Mouse (Mus musculus) hematopoietic stem cell, adult 5-6 weeks (primary cell): Measurements from ENCODE around the gene Pam. TPM values are rescaled to one million over a fixed set of nuclear protein-coding genes. Genes with fewer than 3 reads are reported as not detected.
"Not testable (repeated sequence)": the region's sequence is repeated elsewhere in the genome, so short reads cannot be mapped to it uniquely, and the experiment has no call there.

Source experiments
- ATAC-seq, 2 experiments: fragments of 125-278 bp in 1 of 2; replicated peaks in 1 of 2; 2 replicates each; pipeline ENCODE4 v1.8.0; 2016 to 2017; ENCODE audit warnings: inconsistent platforms in 2 of 2, mild to moderate bottlenecking in 2 of 2, moderate number of reproducible peaks in 2 of 2, low read depth in 1 of 2, moderate TSS enrichment in 1 of 2; ENCODE audit not compliant: low FRiP score in 2 of 2, poor library complexity in 2 of 2, severe bottlenecking in 2 of 2, insufficient read depth in 1 of 2, low TSS enrichment in 1 of 2
- total RNA-seq: library from RNA; stranded (forward); fragments of 172-1452, 232-1000 nt; gene quantifications from 2 replicates; pipeline ENCODE4 v1.2.3, GENCODE M21; 2017

Gene Pam
- total RNA-seq, 1 experiment from 2014 or later: 45.2 TPM

DNA sequence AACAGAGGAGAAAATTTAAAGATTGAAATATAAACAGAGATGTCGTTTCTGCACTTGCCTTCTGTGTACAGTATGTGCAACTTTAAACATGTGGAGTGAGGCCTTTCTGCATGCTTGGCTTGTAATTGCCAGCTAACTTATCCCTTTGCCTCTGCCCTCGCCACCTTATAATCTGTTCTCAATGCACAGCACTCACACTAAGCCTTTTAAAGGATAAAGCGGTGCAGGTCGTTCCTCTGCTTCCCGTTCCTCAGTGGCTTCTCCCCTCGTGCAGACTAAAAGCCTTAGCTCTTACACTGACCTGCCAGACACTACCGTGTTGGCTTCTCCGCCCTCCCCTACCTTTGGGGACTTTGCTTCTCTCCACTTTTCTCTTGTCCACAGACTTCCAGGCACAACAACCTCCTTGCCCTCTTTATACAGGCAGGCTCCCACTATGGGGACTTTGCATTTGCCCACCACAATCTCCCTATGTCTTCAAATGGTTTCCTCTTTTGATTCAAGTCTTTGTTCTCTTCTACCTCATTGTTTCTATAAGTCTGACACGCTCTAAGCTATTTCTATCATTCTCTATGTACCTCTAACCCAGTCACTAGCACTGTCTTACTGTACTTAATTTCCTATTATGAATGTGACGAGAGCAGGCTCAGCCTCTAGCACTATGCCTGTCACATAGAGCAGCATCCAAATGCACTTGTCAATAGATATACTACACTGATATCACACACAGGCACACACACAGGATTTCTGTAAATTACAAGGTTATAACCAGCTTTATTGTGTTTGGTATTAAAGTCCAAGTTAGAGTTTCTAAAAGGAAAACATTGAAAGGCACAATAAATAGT is 79.2 kb downstream of the Pam start:
- no peak for ATAC-seq

DNA sequence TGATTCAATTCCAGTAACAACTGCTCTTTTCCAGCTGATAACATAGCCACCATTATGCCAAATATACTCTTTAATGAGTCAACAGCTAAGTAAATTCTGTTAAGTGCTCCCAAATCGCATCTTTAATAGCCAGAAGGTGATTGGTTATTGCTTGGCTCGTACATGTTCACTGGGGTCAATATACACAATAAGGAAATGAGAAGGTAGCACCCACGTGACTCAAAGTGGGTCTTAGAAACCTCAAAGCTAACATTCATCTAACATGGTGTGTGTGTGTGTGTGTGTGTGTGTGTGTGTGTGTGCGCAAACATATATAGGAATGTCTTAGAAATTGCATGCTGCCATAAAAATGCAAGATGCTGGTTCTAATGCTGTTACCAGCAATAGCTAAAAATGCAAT is 79.9 kb downstream of the Pam start:
- ATAC-seq: no peak

DNA sequence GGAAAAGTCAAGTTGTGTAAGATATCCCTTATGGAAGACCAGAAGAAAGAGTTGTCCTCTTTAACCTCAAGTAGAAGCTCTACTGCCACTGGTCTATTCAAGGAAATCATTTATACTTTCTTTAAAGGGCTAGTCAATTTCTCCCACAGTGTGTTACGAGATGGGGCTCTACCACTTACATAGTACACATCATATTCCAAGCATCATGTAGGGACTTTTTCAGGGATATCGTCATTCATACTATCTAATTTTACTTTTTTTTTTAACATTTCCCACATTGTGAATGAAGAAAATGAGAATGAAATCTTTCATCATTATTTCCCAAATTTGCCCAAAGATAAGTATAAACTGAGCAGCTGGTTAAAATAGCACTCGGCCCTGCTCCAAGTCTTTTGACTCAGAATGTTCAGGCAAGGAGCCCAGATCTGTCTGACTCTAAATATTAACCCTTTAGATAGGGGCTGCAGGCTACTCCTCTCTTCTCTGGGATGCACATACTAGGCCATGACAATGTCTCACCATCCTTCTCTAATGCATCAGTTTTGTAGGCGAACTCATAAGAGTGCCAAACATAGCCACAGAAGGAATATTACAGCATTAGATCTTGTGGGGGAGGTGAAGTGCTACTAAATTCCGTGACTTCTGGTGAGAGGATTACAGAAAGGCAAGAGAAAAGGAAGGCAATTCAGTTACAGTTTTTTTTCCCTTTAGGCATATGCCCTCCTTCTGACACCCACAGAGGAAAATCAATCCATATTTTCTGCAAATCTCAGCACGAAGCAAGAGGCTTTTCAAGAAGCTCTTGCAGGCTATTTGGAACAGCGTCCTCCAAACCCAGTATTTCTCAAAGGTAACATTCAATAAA is 92.7 kb downstream of the Pam start:
- ATAC-seq: no peak

DNA sequence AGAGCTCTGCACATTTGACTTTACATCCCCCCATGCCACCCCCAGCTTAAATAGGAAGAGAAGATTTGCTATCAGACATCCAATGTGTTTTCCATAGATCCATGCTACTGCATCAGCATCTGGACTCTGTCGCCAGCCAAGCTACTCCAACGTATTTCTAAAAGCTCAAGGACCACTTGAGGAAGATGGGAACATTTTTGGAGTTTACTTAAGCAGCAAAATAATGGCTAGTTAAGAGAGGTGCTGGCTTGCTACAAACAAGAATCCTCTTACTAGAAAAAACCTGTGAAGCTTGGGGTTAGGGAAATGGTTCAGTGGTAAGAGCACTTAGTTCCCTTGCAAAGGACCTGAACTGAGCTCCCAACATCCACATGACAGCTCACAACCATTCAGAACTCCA is 96.0 kb downstream of the Pam start:
- ATAC-seq: no peak

DNA sequence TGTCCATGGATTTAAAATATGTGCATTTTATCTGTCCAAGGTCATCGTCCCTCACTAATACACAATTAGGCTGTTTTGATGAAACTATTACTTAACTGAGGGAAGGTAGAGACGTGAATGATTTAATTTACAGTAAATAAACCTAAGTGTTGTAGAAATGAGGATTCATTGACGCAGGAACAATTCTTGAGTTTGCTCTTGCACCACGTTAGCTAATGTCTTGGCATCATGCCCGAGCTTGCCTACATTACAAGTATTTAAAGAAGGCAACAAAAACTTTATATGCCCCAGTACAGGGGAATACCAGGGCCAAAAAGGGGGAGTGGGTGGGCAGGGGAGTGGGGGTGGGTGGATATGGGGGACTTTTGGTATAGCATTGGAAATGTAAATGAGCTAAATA is 96.5 kb downstream of the Pam start:
- ATAC-seq: not testable (repeated sequence)

DNA sequence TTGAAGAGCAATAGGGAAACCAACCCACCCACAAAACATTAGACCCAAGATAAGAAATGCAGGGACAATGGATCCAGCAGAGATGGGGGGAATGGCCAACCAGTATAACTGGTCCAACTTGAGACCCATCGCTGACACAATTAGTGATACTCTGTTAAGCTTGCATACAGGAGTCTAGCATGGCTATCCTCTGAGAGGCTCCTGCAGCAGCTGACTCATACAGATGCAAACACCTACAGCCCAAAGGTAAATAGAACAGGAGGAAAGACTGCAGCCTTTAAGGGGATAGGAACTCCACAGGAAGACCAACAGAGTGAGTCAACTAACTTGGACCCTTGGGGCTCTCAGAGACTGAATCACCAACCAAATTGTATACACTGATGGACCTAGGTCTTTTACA is 98.4 kb downstream of the Pam start:
- no peak for ATAC-seq

DNA sequence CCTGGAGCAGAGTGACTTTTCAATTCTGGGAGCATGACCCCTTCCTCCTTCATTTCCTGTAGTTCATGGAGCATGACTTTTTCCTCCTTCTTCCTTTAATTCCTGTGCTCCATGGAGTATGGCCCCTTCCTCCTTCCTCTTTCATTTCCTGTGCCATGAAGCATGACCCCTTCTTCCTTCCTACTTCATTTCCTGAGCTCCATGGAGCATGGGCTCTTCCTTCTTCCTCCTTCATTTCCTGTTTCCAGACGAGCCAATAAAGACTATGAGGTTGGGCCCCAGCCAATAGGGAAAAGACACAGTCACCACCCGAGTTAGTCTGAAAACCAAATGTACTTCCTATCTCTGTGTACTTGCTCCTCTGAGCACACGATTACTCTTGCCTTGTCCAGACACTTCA is 103.5 kb downstream of the Pam start:
- no peak for ATAC-seq

DNA sequence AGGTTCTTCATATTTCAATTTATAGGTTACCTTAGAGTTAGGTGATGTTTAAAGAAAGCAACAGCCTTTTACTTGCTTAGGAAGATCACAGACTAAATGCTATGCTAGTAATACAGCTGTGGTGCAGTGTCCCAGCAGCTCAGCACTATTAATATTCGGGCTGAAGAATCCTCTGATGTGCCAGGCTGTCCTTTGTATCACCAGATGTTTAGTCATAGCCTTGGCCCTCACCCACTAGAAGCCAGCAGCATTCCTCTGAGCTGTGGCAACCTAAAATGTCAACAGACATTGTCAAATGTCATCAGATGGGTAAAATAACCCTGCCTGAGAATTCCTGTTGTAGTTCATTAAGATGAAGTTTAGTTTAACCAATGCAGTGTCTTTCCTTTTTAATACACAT is 112.3 kb downstream of the Pam start:
- no peak for ATAC-seq

DNA sequence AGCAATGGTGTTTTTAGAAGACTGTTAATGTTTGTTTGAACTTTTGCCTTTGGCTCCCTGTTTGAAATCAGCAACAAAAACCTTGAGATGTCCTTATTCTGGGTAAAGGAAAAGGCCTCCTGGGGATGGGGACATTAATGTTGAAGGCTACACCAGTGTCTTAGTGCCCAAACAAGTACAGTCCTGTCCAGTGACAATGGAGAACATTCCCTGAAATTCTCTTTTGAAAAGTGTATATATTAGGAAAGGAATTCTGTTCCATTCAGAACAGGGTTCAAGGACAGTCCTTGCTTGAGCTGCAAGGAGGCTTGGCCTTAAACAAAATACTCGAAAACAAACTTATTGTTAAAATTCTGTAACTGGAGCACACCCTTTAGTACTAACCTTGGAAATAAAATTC is 116.0 kb downstream of the Pam start:
- ATAC-seq: no peak

DNA sequence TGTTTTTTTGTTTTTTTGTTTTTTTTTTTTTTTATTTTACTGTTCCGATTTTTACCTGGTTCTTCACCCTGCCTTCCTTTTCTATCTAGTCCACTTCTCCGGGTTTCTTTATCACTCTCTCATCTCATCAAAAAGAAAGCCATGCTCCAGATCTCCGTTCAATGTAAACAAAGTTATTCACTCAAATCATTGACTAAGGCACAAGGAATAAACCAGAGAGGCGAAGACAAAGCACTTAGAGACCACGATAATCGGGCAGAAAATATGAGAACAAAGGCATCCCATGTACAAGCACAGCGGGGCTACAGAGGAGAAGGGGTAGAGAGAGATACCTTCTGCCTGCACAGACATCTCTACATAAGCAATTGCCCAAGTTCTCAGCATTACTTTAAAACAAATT is 117.9 kb downstream of the Pam start:
- ATAC-seq: no peak

DNA sequence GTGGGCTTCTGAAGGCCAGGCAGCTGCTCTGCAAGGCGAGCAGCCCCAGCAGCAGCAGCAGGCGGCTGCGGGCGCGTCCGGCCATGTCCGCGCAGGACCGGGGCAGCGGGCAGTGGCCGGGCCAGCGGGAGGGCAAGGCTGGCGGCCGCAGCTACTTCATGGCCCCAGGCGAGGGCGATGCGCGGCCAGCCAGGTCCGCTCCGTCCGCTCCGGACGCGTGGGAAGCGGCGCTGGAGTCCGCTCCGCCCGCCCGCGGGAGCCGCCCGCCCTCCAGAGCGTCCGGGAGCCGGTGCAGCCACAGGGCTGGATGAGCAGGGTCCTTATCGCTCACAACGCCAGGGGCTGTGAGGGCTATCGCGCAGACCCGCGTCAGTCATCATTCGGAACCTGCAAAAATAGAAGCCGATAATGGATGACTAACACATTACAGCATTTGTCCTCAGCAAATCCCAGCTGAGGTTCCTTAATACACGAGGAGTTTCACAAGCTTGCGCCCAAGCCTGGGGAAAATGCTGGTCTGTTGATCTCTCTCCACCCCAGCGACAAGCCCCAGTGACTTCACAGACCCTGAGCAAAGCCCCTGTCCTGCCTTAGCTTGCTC is 118.5 kb downstream of the Pam start:
- peak; percentile 70 to 77 for ATAC-seq

DNA sequence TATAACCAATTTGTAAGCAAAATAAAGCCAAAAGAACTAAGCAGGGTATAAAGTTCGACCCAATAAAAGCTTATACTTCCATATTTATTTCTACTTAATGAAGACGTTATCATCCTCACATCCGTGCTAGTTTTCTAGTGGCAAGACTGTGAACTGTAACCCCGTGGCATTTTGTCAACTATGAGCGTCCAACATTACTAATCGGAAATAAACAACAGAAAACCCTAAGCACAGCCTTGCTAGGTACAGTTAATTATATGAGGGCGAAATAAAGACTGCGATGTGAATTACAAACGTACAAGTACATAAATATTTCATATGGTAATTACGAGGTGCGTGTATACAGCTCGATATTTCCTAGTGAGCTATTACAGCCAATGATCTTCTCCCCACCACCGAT is 119.4 kb downstream of the Pam start:
- no peak for ATAC-seq

DNA sequence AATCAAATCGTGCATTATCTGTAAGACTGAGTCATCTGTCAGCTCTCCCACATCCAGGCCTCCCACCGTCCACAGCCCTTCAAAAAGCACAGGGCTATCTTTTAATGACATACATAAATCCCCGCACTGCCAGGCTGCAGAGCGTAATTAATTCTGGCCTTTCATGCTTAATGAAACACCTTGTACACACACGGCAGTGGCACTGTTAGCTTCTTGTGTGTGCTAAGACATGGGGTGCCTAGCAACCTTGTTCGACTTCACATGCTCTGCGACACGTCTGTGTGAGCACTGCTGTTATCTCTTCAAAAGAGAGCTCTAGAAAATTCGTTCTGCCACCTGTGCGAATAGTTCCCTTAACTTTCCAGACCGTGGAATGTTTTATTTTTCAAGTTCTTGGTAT is 120.5 kb downstream of the Pam start:
- no peak for ATAC-seq

DNA sequence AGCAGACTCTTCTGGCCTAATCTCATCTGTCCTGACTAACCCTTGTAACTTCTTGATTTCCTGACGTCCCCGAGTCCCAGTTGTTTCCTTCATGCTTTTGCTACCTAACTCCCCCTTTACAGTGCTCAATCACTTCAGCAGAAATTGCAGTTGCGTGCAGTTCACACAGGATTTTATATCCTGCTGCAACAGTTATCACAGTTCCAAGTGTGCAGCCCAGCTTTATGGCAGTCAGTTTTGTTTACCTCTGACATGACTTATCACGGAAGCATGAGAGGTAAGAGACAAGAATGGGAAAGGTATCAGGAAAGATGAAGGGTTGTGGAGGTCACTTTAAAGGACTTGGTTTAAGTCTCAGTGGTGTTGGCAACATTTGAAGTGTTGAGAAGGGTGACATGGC is 125.7 kb downstream of the Pam start:
- ATAC-seq: no peak

DNA sequence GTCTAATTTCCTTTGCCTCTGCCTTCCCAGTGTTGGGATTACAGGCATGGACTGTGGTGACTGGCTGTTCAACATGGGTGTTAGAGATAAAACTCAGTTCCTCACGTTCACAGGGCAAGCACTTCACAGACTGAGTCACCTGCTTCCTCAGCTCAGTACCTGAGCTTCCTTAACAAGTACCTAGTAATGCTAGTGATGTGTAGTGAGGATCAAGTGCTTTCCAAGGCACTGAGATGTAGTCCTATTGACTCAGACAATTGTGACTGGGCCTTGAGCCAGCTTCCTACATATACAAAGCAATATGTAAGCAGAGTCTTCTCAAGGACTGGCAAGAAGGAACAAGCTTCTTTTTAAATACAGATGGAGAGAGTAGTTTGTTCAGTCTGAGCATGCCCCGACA is 131.7 kb downstream of the Pam start:
- ATAC-seq: no peak

DNA sequence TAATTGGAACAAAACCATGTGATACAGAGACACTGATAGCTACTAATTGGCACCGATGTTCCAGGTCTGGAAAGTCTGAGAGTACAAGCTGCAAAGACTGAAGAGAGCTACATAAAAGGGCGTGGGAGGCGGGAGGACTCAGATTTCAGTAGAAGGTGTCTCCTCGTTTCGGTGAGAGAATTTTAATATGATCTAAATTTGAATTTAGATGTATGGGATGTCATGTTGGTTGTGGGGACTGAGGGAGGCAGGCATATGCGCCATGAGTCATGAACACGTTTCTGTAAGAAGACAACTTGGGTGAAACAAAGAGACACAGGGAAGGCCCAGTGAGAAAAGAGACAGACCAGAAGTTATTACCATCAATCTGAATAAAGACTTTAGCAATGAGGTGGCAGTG is 133.3 kb downstream of the Pam start:
- ATAC-seq: no peak

DNA sequence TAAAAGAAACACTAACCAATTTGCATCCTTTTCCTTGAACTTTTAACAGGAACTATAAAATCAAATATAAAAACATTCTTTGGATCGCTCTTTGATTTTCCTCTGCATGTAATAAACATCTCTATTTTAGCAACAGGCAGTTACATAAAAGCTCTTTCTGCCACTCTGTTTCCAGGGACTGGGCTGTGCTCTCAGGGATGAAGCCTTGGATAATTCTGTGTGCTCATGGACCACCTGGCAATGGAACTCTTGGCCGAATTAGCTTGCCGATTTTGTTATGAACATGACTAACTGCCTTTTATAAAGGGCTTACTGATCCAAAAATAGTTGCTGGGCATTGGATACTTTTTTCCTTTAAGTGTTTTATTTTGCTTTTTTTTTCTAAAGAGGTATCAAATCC is 134.8 kb downstream of the Pam start:
- ATAC-seq: no peak

DNA sequence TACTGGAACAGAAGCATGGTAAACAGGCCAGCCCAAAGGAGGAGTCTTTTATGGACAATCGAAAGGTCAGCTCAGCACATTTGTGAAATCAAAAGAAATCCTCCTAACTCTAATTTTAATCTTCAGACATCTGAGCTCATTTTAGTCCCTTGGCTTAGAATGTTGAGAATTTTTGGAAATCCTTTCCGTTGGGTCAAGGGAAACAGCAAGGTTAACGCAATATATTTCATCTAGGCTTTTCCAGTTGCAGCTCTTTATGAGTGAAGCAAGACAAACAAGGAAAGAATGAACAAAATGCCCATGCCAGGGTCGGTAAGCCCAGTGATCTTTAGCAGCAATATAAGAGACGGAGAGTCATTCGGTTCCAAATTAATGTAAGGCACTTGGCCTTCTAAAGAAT is 135.3 kb downstream of the Pam start:
- no peak for ATAC-seq
